Mouse (Mus musculus): ENCODE measurements around the gene BC034090.
"Not testable (repeated sequence)": the region's sequence is repeated elsewhere in the genome, so short reads cannot be mapped to it uniquely, and the experiment has no call there.

The BC034090 gene

GRCm38 (mm10) chr1:155192805-155193368 is 51.4 kb downstream of the BC034090 start:
- no peak for DNase-seq (ENCODE audit: low read depth, low spot score)

- no peak for DNase-seq (ENCODE audit: low read depth, low spot score)
Observed at GRCm38 (mm10) chr1:155191671-155192070, 52.6 kb downstream of the BC034090 start.

GRCm38 (mm10) chr1:155191219-155191618 is 53.0 kb downstream of the BC034090 start:
- no peak for DNase-seq (ENCODE audit: low read depth, low spot score)

- no peak for DNase-seq (ENCODE audit: low read depth, low spot score)
Observed at GRCm38 (mm10) chr1:155188656-155189055, 55.6 kb downstream of the BC034090 start.

- DNase-seq (ENCODE audit: low read depth, low spot score) = no peak
Observed at GRCm38 (mm10) chr1:155184191-155184590, 60.1 kb downstream of the BC034090 start.

- no peak for DNase-seq (ENCODE audit: low read depth, low spot score)
Observed at GRCm38 (mm10) chr1:155178192-155178924, 65.9 kb downstream of the BC034090 start.

DNA sequence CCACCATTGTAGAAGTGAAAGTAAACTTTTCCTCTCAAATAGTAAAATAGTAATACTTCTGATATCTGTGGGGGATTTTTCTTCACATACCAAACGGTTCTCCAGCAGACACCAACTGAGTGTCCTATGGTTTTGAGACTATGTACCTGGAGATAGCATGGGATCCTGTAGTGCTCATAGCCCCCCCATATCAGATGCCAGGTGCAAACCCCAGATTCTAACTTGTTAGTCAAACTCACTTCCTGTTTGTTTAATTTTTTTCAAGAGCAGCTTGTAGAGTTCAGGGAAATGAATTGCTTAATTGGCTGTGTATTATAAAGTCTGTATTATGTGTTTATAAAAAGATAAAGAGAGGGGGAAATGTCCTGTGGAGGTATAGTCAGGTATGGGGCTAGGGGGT is 69.8 kb downstream of the BC034090 start:
- DNase-seq (ENCODE audit: low read depth, low spot score) = no peak

DNA sequence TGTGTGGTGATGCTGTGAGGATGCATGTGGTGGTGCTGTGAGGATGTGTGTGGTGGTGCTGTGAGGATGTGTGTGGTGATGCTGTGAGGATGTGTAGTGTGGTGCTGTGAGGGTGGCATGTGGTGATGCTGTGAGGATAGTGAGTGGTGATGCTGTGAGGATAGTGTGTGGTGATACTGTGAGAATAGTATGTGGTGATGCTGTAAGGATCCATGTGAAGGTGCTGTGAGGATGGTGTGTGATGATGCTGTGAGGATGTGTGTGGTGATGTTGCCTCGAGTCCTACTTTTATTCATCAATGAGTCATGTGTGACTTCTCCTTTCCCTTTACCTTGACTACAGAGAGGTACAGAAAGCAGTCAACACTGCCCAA is 70.6 kb downstream of the BC034090 start:
- DNase-seq (ENCODE audit: low read depth, low spot score) = not testable (repeated sequence)

GRCm38 (mm10) chr1:155172895-155173643 is 71.2 kb downstream of the BC034090 start:
- no peak for DNase-seq (ENCODE audit: low read depth, low spot score)

- DNase-seq (ENCODE audit: low read depth, low spot score) = no peak
Observed at GRCm38 (mm10) chr1:155169935-155170334, 74.3 kb downstream of the BC034090 start.

DNA sequence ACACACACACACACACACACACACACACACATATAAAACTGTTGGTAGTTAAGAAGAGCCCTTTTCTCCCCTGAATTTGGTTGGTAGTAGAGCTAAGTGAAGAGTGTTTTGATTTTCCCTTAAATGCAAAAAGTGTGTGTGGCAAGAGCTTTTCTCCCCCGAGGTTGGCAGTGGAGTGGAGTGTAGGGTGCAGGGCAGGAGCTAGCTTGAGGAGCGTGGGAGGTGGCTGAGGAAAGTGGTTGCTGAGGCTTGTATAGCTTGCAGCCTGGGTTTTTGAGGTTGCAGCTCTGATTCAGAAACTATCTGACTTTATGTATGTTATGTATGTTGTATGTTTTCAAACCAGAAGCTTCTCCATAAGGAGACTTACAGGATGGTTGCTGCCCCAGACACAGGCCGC is 76.8 kb downstream of the BC034090 start:
- no peak for DNase-seq (ENCODE audit: low read depth, low spot score)

Data from retina, adult 2 months (tissue).